Mouse (Mus musculus): ENCODE results near the gene Miga2.

Miga2 gene

GRCm38 (mm10) chr2:30358533-30359531 lies 5.2 kb upstream of the Miga2 start, which contains the start of gene Sh3glb2:
TSS of gene Sh3glb2 (minus strand) at chr2:30359337.
- DNase-seq (ENCODE audit: low spot score in 2 of 2): peak; percentile 70 to 83

DNA sequence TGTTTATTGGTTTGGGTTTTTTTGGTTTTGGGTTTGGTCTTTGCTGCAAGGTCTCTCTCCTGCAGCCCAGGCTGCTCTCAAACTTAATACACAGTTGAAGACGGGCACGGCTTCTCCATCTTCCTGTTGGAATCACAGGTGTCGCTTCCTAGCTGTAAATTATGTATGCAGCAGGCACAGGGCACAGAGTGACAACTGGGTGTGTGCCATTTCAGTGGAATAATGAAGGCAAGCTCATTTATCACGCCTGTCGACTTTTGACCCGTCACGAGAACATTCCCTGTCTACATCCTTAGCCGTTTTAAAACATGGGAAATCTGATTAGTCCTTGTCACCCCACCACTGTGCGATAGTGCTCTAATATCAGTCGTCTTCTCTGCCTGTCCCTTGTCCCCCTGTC lies 3.4 kb upstream of the Miga2 start:
- DNase-seq (ENCODE audit: low spot score in 2 of 2): no peak

GRCm38 (mm10) chr2:30362865-30363264 lies 1.2 kb upstream of the Miga2 start:
- DNase-seq (ENCODE audit: low spot score in 2 of 2): no peak

DNA sequence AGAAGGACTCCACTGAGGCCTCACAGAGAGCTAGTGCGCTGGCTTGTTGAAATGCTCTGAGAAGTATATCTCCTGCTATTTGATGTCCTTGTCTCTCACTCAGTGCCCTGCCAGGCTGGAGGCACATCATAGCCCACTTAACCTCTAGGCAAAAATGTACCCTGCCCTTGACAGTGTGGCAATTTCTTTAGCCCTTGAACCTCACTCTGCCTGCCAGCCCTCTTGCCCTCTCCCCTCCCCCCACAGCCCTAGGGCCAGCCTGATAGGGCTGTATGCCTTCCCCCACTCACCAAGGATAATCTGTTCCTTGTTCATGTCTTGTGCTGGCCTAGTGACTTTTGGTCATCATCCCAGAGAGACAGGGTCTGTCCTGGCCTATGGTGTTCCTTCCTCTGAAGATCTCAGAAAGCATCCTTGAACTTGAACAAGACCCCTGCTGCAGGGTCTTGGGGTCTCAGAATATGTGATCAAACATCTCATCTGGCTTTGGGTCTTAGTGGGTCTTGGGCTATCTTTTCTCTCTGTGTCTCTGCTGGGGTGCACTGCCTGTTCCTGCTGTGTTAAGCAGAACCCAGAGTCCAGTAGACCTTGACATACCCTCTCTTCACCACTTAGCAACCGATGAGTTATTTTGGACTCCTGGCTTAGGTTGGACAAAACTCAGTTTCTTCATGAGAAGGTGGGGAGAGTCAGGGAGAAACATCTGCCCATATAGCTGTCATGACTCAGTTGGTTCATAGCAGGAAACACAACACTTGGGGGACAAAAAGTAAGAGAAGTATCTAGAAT lies 1.4 kb downstream of the Miga2 start:
- DNase-seq (ENCODE audit: low spot score in 2 of 2): no peak

- DNase-seq (ENCODE audit: low spot score in 2 of 2): no peak
Observed at GRCm38 (mm10) chr2:30366203-30366602, 2.2 kb downstream of the Miga2 start.

DNA sequence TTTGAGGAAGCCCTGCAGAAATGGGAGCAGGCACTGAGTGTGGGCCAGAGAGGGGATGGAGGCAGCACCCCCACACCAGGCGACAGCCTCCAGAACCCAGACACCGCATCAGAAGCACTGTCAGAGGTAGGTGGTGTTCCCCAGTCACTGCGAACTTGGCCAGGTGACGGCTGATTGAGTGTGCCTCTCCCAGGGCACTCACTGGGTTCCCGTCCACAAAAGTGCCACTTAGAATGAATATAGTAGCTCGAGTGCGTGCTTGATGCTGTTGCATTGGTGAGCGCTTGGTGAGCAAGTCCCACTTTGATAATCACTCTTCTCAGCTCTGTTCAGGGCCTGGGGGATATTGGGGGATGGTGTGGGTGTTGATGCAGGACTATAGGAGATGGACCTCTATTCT lies 7.5 kb downstream of the Miga2 start:
- DNase-seq (ENCODE audit: low spot score in 2 of 2): no peak

DNA sequence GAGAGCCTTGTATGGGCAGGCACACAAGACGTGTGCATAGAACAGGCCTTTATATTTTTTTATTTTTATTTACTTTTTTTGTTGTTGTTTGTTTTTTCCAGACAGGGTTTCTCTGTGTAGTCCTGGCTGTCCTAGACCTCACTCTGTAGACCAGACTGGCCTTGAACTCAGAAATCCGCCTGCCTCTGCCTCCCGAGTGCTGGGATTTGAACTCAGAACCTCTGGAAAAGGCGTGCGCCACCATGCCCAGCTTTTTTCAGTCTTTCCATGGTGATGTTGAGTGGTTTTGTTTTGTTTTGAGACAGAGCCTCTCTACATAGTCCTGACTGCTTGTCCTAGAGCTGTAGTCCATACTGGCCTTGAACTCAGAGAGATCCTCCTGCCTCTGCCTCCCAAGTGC lies 8.7 kb downstream of the Miga2 start:
- DNase-seq (ENCODE audit: low spot score in 2 of 2): no peak

DNA sequence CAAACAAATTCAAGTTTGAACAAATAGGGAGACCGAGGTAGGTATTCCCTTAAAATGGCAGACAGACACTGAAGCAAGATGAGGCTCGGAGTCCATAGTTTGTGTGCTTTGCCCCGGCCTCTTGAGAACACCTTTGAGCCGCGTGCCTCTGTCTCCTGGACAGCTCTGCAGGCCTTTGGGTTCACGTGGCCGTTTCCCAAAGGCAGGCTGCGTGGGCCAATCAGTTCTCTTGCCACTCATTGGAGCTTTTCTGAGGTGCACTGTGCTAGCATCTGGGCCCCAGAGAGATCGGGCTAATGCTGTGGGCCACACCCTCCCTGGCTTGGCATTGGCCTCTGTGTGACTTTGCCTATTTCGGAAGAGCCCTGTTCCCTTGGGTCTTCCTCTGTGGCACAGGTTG lies 11.9 kb downstream of the Miga2 start:
- DNase-seq (ENCODE audit: low spot score in 2 of 2): no peak

GRCm38 (mm10) chr2:30377721-30378120 lies 13.7 kb downstream of the Miga2 start:
- no peak for DNase-seq (ENCODE audit: low spot score in 2 of 2)

DNA sequence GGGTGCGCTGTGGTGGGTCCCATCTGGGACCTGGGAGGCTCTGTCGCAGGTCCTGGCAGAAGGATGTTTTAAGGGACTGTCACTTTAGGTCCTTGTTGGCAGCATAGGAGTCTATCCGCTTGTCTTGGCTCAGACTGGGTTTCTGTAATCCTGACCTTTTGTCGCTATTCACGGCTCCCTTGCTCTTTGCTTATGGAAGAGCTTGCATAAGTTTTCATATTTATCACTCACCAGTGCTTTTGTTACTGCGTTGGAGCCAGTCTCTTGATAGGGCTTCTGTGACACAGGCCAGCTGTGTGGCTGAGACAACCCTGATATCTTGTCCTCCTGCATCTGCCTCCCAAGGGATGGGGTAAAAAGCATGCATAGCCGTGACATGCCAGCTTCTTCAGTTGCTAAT lies 15.3 kb downstream of the Miga2 start:
- no peak for DNase-seq (ENCODE audit: low spot score in 2 of 2)

GRCm38 (mm10) chr2:30380564-30381376 lies 16.7 kb downstream of the Miga2 start:
- DNase-seq (ENCODE audit: low spot score in 2 of 2): no peak

DNA sequence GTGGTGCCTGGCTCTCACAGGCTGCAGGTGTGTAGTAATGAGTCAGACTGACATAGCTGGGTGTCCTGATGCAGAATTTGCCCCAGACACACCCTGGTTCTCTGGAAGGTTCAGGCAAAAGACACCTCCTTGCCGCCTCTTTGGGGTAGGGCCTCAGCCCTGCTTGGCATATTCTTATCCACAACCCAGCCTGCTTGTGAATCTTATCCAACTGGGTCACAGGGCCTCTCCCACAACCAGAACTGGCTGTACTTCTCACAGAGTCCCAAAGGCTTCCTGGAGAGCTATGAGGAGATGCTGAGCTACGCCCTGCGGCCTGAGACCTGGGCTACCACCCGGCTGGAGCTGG lies 17.3 kb downstream of the Miga2 start:
- DNase-seq (ENCODE audit: low spot score in 2 of 2): no peak

DNA sequence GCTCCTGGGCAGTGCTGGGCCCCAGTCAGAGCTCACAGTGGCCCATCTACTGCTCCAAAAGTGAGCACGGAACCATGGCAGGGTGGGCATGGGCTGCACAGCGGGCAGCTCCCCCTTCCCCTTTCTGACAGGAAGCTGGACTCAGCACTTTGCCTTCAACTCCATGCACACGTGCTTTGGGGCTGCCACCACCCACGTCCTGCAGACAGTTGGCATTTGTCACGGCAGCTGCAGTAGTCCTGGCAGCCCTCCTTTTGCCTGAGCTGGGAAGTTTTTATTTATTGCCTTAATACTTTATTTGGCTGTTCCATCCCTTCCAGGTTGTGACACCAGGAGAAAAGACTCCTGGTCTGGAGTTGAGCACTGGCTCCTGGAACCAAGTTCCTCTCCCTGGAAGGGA lies 20.8 kb downstream of the Miga2 start:
- DNase-seq (ENCODE audit: low spot score in 2 of 2): no peak

GRCm38 (mm10) chr2:30385591-30385990 lies 21.6 kb downstream of the Miga2 start:
- DNase-seq (ENCODE audit: low spot score in 2 of 2): no peak

GRCm38 (mm10) chr2:30386913-30387312 lies 22.9 kb downstream of the Miga2 start:
- no peak for DNase-seq (ENCODE audit: low spot score in 2 of 2)

DNA sequence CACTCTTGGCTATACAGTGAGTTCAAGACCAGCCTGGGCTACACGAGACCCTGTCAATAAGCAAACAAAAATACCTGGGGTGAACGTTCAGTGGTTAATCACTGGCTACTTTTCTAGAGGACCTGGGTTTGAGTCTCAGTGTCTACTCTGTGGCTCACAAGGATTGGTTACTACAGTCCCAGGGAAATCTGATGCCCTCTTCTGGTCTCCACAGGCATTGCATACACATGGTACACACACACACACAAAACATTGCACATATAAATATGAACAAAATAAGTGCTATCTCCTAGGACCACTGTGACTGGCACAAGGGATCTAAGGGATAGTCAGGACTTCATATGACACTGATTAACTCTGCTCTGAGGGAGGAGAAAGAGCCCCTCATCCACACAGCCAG lies 25.0 kb downstream of the Miga2 start:
- no peak for DNase-seq (ENCODE audit: low spot score in 2 of 2)

GRCm38 (mm10) chr2:30392114-30392576 lies 28.1 kb downstream of the Miga2 start, which contains the start of gene Dolpp1:
TSS of gene Dolpp1 (plus strand) at chr2:30392254.
- DNase-seq (ENCODE audit: low spot score in 2 of 2): peak; percentile 98

DNA sequence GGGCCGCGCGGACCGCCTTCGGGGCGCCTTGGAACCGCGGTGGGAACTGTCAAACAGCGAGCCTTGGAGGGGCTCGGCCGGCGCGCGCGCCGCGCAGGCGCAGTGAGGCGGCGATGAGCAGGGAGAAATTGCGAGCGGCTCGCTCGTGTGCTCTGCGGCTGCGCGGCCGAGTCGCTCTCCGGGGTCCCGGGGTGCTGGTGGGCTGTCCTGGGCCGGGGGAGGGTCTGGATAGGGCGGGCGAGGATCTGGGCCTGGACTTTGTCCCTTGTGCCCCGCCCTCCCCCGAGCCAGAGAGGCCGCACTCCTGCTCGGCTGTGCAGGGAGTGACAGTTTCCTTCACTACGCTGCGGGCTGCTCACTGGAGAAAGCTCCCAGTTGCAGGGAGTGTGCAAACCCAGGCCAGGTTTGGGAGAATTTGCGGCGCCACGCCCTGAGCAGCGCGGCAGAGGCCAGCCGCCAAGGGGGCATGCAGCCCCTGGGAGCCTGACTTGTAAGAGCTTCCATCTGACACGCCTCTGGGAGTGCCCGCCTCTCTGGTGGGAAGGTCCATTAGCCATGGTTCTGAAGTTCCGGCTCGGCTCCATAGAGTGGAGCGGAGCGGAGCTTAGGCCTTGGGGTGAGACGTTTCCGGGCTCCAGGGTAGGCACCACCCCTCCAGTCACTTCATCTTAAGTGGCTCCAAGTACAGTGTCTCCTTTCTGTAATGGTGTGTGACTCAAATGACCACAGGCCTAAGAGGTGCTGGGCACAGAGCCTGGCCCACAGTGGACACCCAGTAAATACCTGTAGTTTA lies 28.7 kb downstream of the Miga2 start:
- peak in 1 of 2 experiments; percentile 20 for DNase-seq (ENCODE audit: low spot score in 2 of 2)

DNA sequence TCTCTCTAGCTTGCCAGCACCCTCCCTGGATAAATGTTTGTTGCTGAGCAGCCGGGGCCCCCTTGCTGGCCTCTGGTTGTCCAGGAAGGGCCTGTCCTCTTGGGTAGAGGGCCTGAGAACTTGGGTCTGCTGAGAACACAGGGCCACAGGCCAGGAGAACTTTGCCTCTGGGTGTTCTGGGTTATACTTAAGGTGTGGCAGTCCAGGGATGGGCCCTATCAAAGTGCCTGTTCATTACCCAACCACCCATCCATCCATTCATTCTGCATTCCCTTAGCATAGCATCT lies 29.3 kb downstream of the Miga2 start:
- no peak for DNase-seq (ENCODE audit: low spot score in 2 of 2)

DNA sequence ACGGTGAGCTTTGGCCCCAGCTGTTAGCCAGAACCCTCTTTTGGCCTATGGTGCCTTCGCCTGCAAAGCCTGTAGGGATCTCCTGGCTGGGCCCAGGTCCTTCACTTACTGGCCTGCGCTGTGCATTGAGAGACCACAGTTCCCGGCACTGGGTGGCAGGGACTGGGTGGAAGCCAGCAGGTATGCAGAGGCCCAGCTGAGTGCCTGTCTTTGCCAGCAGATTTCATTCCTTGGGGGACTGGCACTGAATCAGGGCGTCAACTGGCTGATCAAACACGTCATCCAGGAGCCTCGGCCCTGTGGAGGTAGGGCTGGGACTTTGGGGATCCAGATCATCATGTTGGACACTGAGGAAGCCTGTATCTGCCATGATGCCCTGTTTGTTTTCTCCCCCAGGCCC lies 31.7 kb downstream of the Miga2 start:
- no peak for DNase-seq (ENCODE audit: low spot score in 2 of 2)

- no peak for DNase-seq (ENCODE audit: low spot score in 2 of 2)
Observed at GRCm38 (mm10) chr2:30396246-30396645, 32.2 kb downstream of the Miga2 start.
